Mouse (Mus musculus) brain, adult 2 months (tissue): Measurements from ENCODE around the gene Mlxipl.

Experiments
- DNase-seq: peaks from one replicate; pipeline ENCODE4 v3.0.0; 2011; ENCODE audit warnings: low read depth, low spot score

Gene Mlxipl

GRCm38 (mm10) chr5:135185016-135185415, 95.3 kb downstream of the Mlxipl start:
- no peak for DNase-seq

GRCm38 (mm10) chr5:135185596-135185995, 95.9 kb downstream of the Mlxipl start:
- peak; percentile 41 for DNase-seq

DNA sequence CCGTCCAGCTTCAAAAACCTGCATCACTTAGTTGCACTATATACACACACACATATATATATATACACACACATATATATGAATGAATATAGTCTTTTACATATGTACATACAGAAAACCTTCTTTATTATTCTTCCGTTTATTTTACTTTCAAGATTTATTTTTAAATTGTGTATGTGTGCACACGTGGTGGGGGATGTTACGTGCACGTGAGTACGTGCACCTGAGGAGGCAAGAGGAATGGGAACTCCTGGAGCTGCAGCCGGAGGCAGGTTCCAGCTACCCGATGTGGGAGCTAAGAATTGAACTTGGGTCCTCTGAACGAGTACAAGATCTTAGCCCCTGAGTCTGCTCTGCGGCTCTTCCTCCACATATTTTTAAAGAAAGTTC, 96.5 kb downstream of the Mlxipl start:
- DNase-seq, result peak; percentile 36

DNA sequence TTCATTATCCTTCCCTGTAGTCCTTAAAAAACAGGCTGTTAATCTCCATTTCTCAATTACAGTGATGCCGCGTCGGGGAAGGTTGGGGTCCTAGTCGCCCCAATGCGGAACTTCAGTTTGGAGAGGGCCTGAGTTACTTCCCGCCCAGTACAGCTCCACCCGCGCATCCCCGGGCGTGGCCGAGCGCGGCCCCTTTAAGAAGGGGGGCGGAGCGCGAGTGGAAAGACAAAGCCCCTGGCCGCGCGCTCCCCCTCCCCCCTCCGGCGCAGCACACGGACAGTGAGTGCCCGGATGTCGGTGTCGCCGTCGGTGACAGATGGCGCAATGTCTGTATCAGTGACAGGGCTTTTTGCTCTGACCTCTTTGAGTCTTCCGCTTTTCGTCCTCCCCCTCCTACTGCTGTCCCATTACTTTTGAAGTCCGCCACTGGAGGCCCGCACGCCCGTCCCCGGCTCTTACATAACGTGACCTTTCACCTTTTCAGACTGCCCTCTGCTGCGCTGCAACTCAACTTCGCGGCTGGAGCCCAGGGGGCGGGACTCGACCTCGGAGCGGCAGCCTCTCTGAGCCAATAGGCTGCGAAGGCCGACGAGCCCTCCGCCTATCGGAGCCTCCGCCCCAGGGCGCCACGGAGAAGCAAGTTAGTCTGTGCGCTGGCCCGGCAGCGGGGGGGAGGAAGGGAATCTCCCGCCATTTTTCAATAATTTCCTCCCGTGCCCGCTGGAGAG, 97.1 kb downstream of the Mlxipl start, which contains the start of gene Baz1b:
TSS of gene Baz1b (plus strand) at position 644 of the 728 bp plus-strand sequence.
- DNase-seq, result peak; percentile 100

DNA sequence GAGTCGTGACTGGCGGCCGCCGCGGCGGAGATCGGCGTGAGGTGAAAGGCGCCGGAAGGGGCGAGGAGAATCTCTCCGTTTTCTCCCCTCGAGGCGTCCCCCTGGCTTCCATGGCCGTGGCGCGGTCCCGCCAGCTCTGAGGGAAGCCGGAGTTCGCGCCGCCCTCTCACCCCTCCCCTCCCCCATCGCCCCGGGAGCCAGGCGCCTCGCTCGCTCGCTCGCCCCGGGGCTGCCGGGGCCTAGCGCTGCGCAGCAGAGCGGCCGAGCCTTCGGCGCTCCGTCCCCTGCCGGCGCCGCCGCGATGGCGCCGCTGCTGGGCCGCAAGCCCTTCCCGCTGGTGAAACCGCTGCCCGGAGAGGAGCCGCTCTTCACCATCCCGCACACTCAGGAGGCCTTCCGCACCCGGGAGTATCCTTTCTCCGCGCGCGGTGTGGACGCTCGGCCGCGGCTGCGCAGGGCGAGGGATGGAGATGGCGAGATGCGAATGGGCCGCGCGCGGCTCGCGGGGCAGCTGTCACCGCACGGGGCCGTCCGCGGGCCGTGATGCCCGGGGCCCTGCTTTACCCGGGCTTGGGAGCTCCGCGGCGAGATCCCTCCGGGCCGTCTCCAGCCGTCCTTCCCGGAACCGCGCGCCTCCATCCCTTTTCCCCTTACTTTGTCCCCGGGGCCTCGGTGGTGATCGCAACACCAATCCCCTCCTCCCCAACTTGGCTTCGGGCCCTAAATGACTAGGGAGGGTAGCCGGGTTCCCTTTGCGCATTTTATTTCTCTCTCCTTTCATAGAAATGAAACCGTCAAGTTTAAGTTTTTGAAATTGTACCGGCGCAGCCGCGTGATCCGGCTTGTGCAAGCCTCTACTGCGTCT, 97.9 kb downstream of the Mlxipl start:
- peak; percentile 27 for DNase-seq
